Mouse (Mus musculus): ENCODE data around the gene Efnb2.

GRCm38 (mm10) chr8:8655346-8656340 is 5.4 kb downstream of the Efnb2 start:
- no peak for TF ChIP-seq CTCF (IDR thresholded peaks at IDR 0.05; ENCODE audit: insufficient read depth, low read length)
- TF ChIP-seq POLR2A (IDR thresholded peaks at IDR 0.05; ENCODE audit: borderline replicate concordance, extremely low read depth, low read depth, low read length): no peak

All from lung, adult 2 months (tissue).